Mouse (Mus musculus): ENCODE data around the gene Zbtb20. TPM values are rescaled to one million over a fixed set of nuclear protein-coding genes. Genes with fewer than 3 reads are reported as not detected.

Gene Zbtb20
- polyA plus RNA-seq, 1 experiment from 2014 or later = 54.7 TPM

- Histone ChIP-seq H3K4me3 (ENCODE audit: low read depth, low read length) (no peak overlapping the region), H3K36me3 (ENCODE audit: control insufficient read depth, insufficient read depth, low read length) (no peaks in the 10 kb centered on the region), H3K9ac (ENCODE audit: low read length) (no peak overlapping the region), H3K4me1 (replicated peaks; ENCODE audit: control insufficient read depth, insufficient read depth, low read length) (no peaks in the 10 kb centered on the region), H3K9me3 (ENCODE audit: control insufficient read depth, low read length) (no peaks in the 10 kb centered on the region), H3K4me2 (ENCODE audit: low read depth, low read length, severe bottlenecking) (no peak overlapping the region), H3K27me3 (ENCODE audit: control insufficient read depth, insufficient read depth, low read length) (no peaks in the 10 kb centered on the region), H3K27ac (ENCODE audit: low read depth, low read length) (no peak overlapping the region)
- WGBS = 91% methylated on average over 11 of the region's 11 CpGs
- ATAC-seq (replicated peaks; ENCODE audit: low FRiP score) (no peak), DNase-seq (ENCODE audit: low spot score) (no peak)
Measured at GRCm38 (mm10) chr16:43396849-43397628, 521.4 kb downstream of the Zbtb20 start.

- H3K4me1 ChIP-seq (replicated peaks; ENCODE audit: control insufficient read depth, insufficient read depth, low read length) = no peaks in the 10 kb centered on the region
Measured at GRCm38 (mm10) chr16:43397629-43398323, 522.1 kb downstream of the Zbtb20 start.

GRCm38 (mm10) chr16:43399428-43399827, 523.7 kb downstream of the Zbtb20 start:
- no peak overlapping the region for H3K27ac ChIP-seq (ENCODE audit: low read depth, low read length)
- no peak overlapping the region for H3K4me3 ChIP-seq (ENCODE audit: low read depth, low read length)
- no peaks in the 10 kb centered on the region for H3K9me3 ChIP-seq (ENCODE audit: control insufficient read depth, low read length)
- no peak for DNase-seq (ENCODE audit: low spot score)
- no peak for ATAC-seq (replicated peaks; ENCODE audit: low FRiP score)
- H3K27me3 ChIP-seq (ENCODE audit: control insufficient read depth, insufficient read depth, low read length) = no peaks in the 10 kb centered on the region
- no peaks in the 10 kb centered on the region for H3K36me3 ChIP-seq (ENCODE audit: control insufficient read depth, insufficient read depth, low read length)
- H3K4me2 ChIP-seq (ENCODE audit: low read depth, low read length, severe bottlenecking) = no peak overlapping the region
- H3K9ac ChIP-seq (ENCODE audit: low read length) = no peak overlapping the region
- H3K4me1 ChIP-seq (replicated peaks; ENCODE audit: control insufficient read depth, insufficient read depth, low read length) = no peaks in the 10 kb centered on the region

More at GRCm38 (mm10) chr16:43397629-43398323, 522.1 kb downstream of the Zbtb20 start:
- Histone ChIP-seq H3K9ac (ENCODE audit: low read length) (no peak overlapping the region), H3K27me3 (ENCODE audit: control insufficient read depth, insufficient read depth, low read length) (no peaks in the 10 kb centered on the region), H3K27ac (ENCODE audit: low read depth, low read length) (no peak overlapping the region), H3K9me3 (ENCODE audit: control insufficient read depth, low read length) (no peaks in the 10 kb centered on the region), H3K36me3 (ENCODE audit: control insufficient read depth, insufficient read depth, low read length) (no peaks in the 10 kb centered on the region), H3K4me3 (ENCODE audit: low read depth, low read length) (no peak overlapping the region), H3K4me2 (ENCODE audit: low read depth, low read length, severe bottlenecking) (no peak overlapping the region)
- whole genome bisulfite sequencing = 88% methylated on average over 3 of the region's 3 CpGs
- no peak for DNase-seq (ENCODE audit: low spot score)
- ATAC-seq (replicated peaks; ENCODE audit: low FRiP score) = no peak

DNA sequence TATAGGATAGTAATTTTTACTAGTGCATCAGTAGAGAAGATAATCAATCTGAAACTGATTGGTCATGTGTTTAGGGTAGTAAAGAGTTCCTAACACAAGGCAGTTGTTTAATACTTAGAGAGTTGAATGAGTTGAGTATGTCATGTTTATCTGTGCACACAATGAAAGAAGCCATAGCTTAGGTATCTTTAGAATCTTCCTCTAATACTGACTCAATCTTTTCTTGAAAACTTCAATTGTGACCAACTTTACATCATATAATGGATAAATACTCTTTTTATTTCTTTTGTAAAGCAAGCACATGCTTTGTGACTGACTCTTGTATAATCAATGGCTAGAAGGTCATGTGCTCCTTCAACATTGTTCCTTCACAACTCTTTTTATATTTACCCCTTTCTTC, 524.4 kb downstream of the Zbtb20 start:
- H3K36me3 ChIP-seq (ENCODE audit: control insufficient read depth, insufficient read depth, low read length) = no peaks in the 10 kb centered on the region
- DNase-seq (ENCODE audit: low spot score) = no peak
- H3K4me2 ChIP-seq (ENCODE audit: low read depth, low read length, severe bottlenecking) = no peak overlapping the region
- H3K9me3 ChIP-seq (ENCODE audit: control insufficient read depth, low read length) = no peaks in the 10 kb centered on the region
- no peak overlapping the region for H3K27ac ChIP-seq (ENCODE audit: low read depth, low read length)
- no peaks in the 10 kb centered on the region for H3K27me3 ChIP-seq (ENCODE audit: control insufficient read depth, insufficient read depth, low read length)
- H3K9ac ChIP-seq (ENCODE audit: low read length) = no peak overlapping the region
- no peak overlapping the region for H3K4me3 ChIP-seq (ENCODE audit: low read depth, low read length)
- no peaks in the 10 kb centered on the region for H3K4me1 ChIP-seq (replicated peaks; ENCODE audit: control insufficient read depth, insufficient read depth, low read length)
- no peak for ATAC-seq (replicated peaks; ENCODE audit: low FRiP score)

DNA sequence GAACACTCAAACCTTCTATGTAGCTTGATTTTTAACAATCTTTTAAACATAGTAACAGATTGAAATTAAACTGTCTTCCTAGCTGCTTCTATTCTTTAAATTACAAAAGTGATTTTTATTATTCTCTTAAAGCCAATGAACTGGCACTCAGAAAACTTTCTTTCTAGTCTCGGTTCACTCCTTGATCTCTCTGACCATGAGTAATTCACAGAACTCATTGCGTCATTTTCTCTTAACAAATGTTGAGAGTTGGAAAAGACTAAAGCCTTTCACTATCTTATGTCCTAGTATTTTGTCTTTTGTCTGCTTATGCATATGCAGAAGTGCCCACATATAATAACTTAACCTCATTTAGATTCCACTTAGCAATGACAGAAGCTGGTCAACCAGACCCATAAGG, 525.3 kb downstream of the Zbtb20 start:
- WGBS = 89% methylated on average over 2 of the region's 2 CpGs
- no peaks in the 10 kb centered on the region for H3K4me1 ChIP-seq (replicated peaks; ENCODE audit: control insufficient read depth, insufficient read depth, low read length)
- H3K27ac ChIP-seq (ENCODE audit: low read depth, low read length) = no peak overlapping the region
- no peak overlapping the region for H3K4me3 ChIP-seq (ENCODE audit: low read depth, low read length)
- no peaks in the 10 kb centered on the region for H3K27me3 ChIP-seq (ENCODE audit: control insufficient read depth, insufficient read depth, low read length)
- no peak for ATAC-seq (replicated peaks; ENCODE audit: low FRiP score)
- no peak for DNase-seq (ENCODE audit: low spot score)
- H3K4me2 ChIP-seq (ENCODE audit: low read depth, low read length, severe bottlenecking) = no peak overlapping the region
- no peaks in the 10 kb centered on the region for H3K36me3 ChIP-seq (ENCODE audit: control insufficient read depth, insufficient read depth, low read length)
- no peaks in the 10 kb centered on the region for H3K9me3 ChIP-seq (ENCODE audit: control insufficient read depth, low read length)
- H3K9ac ChIP-seq (ENCODE audit: low read length) = no peak overlapping the region

DNA sequence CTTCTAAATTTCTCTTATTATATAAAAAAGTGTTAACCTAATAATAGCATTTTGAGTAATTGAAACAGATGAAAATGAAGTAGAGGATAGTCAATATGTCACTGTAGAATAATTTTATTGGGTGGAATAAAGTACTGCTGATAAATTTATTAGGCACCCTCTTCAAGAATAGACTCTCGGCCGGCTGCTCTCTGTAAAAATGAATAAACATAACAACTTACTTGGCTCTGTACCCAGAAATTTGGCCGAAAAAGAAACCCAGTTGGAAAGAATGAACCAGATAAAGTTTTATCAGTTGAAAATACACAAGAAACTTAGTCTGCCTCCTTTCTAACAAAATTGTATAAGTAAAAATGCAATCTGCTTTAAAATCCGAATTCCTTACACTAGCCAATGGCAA, 527.2 kb downstream of the Zbtb20 start:
- no peaks in the 10 kb centered on the region for H3K36me3 ChIP-seq (ENCODE audit: control insufficient read depth, insufficient read depth, low read length)
- ATAC-seq (replicated peaks; ENCODE audit: low FRiP score) = no peak
- WGBS = 90% methylated on average over 4 of the region's 4 CpGs

GRCm38 (mm10) chr16:43405089-43405488, 529.4 kb downstream of the Zbtb20 start:
- H3K4me1 ChIP-seq (replicated peaks; ENCODE audit: control insufficient read depth, insufficient read depth, low read length) = no peaks in the 10 kb centered on the region
- no peaks in the 10 kb centered on the region for H3K9me3 ChIP-seq (ENCODE audit: control insufficient read depth, low read length)
- H3K9ac ChIP-seq (ENCODE audit: low read length) = no peak overlapping the region
- H3K36me3 ChIP-seq (ENCODE audit: control insufficient read depth, insufficient read depth, low read length) = no peaks in the 10 kb centered on the region
- no peak overlapping the region for H3K4me2 ChIP-seq (ENCODE audit: low read depth, low read length, severe bottlenecking)
- no peaks in the 10 kb centered on the region for H3K27me3 ChIP-seq (ENCODE audit: control insufficient read depth, insufficient read depth, low read length)
- DNase-seq (ENCODE audit: low spot score) = no peak
- ATAC-seq (replicated peaks; ENCODE audit: low FRiP score) = no peak
- 88% methylated on average over 3 of the region's 3 CpGs for WGBS
- H3K27ac ChIP-seq (ENCODE audit: low read depth, low read length) = no peak overlapping the region
- H3K4me3 ChIP-seq (ENCODE audit: low read depth, low read length) = no peak overlapping the region

More for the DNA sequence above, 527.2 kb downstream of the Zbtb20 start:
- H3K4me1 ChIP-seq (replicated peaks; ENCODE audit: control insufficient read depth, insufficient read depth, low read length) = no peaks in the 10 kb centered on the region
- H3K4me3 ChIP-seq (ENCODE audit: low read depth, low read length) = no peak overlapping the region
- DNase-seq (ENCODE audit: low spot score) = no peak
- H3K27me3 ChIP-seq (ENCODE audit: control insufficient read depth, insufficient read depth, low read length) = no peaks in the 10 kb centered on the region
- H3K27ac ChIP-seq (ENCODE audit: low read depth, low read length) = no peak overlapping the region
- no peak overlapping the region for H3K4me2 ChIP-seq (ENCODE audit: low read depth, low read length, severe bottlenecking)
- H3K9me3 ChIP-seq (ENCODE audit: control insufficient read depth, low read length) = no peaks in the 10 kb centered on the region
- H3K9ac ChIP-seq (ENCODE audit: low read length) = no peak overlapping the region

- H3K36me3 ChIP-seq (ENCODE audit: control insufficient read depth, insufficient read depth, low read length) = no peaks in the 10 kb centered on the region
- ATAC-seq (replicated peaks; ENCODE audit: low FRiP score) (peak; percentile 76; the same call in 1 of the 2 replicates), DNase-seq (ENCODE audit: low spot score) (peak; percentile 52)
- H3K27ac ChIP-seq (ENCODE audit: low read depth, low read length) = no peak overlapping the region
- H3K4me2 ChIP-seq (ENCODE audit: low read depth, low read length, severe bottlenecking) = no peak overlapping the region
- H3K9ac ChIP-seq (ENCODE audit: low read length) = no peak overlapping the region
- no peak overlapping the region for H3K4me3 ChIP-seq (ENCODE audit: low read depth, low read length)
- H3K9me3 ChIP-seq (ENCODE audit: control insufficient read depth, low read length) = no peaks in the 10 kb centered on the region
- H3K4me1 ChIP-seq (replicated peaks; ENCODE audit: control insufficient read depth, insufficient read depth, low read length) = no peaks in the 10 kb centered on the region
- H3K27me3 ChIP-seq (ENCODE audit: control insufficient read depth, insufficient read depth, low read length) = no peaks in the 10 kb centered on the region
- WGBS = 75% methylated on average over 2 of the region's 2 CpGs
Measured at GRCm38 (mm10) chr16:43407594-43408142, 532.0 kb downstream of the Zbtb20 start.

All from forebrain, embryonic 11.5 days (tissue).